Mouse (Mus musculus) liver, postnatal 0 days (tissue): ENCODE measurements around the gene Nfib.

Experiments used
- CTCF ChIP-seq: sonication (generic); IDR thresholded peaks from 2 replicates; pipeline ENCODE4 v1.5.1; 2016; ENCODE audit warnings: antibody characterized with exemption, low read depth
- EP300 ChIP-seq: IDR thresholded peaks from 2 replicates; pipeline ENCODE4 v1.6.1; 2016; ENCODE audit warnings: antibody characterized with exemption, low read depth, mild to moderate bottlenecking

- TF ChIP-seq CTCF (no peak), EP300 (no peak)
Observed at GRCm38 (mm10) chr4:82372217-82372616, 333.3 kb downstream of the Nfib start.
